Mouse (Mus musculus) forebrain, embryonic 12.5 days (tissue): ENCODE measurements around the gene Gm5105. TPM values are rescaled to one million over a fixed set of nuclear protein-coding genes. Genes with fewer than 3 reads are reported as not detected.

ENCODE experiments used
- ATAC-seq: fragments of 200-750 bp; cut with Nextera tagmentation; 2 replicates; pipeline ENCODE4 v1.8.0; 2017; ENCODE audit warnings: moderate TSS enrichment; ENCODE audit not compliant: low FRiP score
- H3K27ac ChIP-seq: fragments of 300-500 bp; sonication (generic); 2 replicates; pipeline ENCODE4 v1.5.1; 2016; ENCODE audit warnings: mild to moderate bottlenecking
- H3K27me3 ChIP-seq: fragments of 300-500 bp; sonication (generic); 2 replicates; pipeline ENCODE4 v1.6.1; 2016; ENCODE audit warnings: mild to moderate bottlenecking
- H3K36me3 ChIP-seq: fragments of 300-500 bp; sonication (generic); replicated peaks from 2 replicates; pipeline ENCODE4 v1.6.1; 2016; ENCODE audit warnings: mild to moderate bottlenecking
- H3K4me1 ChIP-seq: fragments of 300-500 bp; sonication (generic); 2 replicates; pipeline ENCODE4 v1.6.1; 2016
- H3K4me2 ChIP-seq: fragments of 300-500 bp; sonication (generic); 2 replicates; pipeline ENCODE4 v1.6.1; 2016; ENCODE audit warnings: mild to moderate bottlenecking, moderate library complexity
- H3K4me3 ChIP-seq: fragments of 300-500 bp; sonication (generic); replicated peaks from 2 replicates; pipeline ENCODE4 v1.5.1; 2016; ENCODE audit warnings: mild to moderate bottlenecking
- H3K9ac ChIP-seq: fragments of 300-500 bp; sonication (generic); 2 replicates; pipeline ENCODE4 v1.6.1; 2016; ENCODE audit warnings: mild to moderate bottlenecking
- H3K9me3 ChIP-seq: fragments of 300-500 bp; sonication (generic); 2 replicates; pipeline ENCODE4 v1.6.1; 2016
- WGBS: fragments of 180-500 bp; shearing (Covaris S2); methylation state at CpG from one replicate; pipeline ENCODE4 v1.1.7; 2016; 5-methylcytosine and 5-hydroxymethylcytosine counted together
- polyA plus RNA-seq: library from polyadenylated mRNA; unstranded; fragments of >200 nt; fragmentation: Nextera tagmentation; extraction: Ambion mirVana; gene quantifications from 2 replicates; pipeline ENCODE4 v1.2.1, GENCODE M21; 2016

The Gm5105 gene
- polyA plus RNA-seq, 1 experiment from 2014 or later: not detected

- peaks cover 20% of the 10 kb centered on the region for H3K4me1 ChIP-seq
- H3K9ac ChIP-seq: no peak overlapping the region
- 87% methylated on average over 16 of the region's 16 CpGs for WGBS
- no peak overlapping the region for H3K4me3 ChIP-seq
- no peak for ATAC-seq
- H3K9me3 ChIP-seq: no peaks in the 10 kb centered on the region
- H3K36me3 ChIP-seq: no peaks in the 10 kb centered on the region
- no peak overlapping the region for H3K4me2 ChIP-seq
- no peak overlapping the region for H3K27ac ChIP-seq
- H3K27me3 ChIP-seq: 0 out of 2 replicates have a peak, but pooled peaks cover 9% of the 10 kb centered on the region
Measured at GRCm38 (mm10) chr3:138065930-138066329, 1.3 kb downstream of the Gm5105 start.

GRCm38 (mm10) chr3:138064732-138065645, 2.2 kb downstream of the Gm5105 start, which contains the start of gene 1110002E22Rik:
Gene 1110002E22Rik (plus strand): TSS chr3:138065052.
- Histone ChIP-seq H3K27ac (no peak within 1 kb of the TSS), H3K4me2 (no peak within 1 kb of the TSS), H3K27me3 (0 out of 2 replicates have a peak, but pooled peaks cover 8% of the 10 kb centered on the region), H3K4me1 (peaks cover 17% of the 10 kb centered on the region), H3K4me3 (no peak within 1 kb of the TSS), H3K9ac (no peak within 1 kb of the TSS), H3K36me3 (no peaks in the 10 kb centered on the region), H3K9me3 (no peaks in the 10 kb centered on the region)
- no peak for ATAC-seq
- 80% methylated on average over 33 of the region's 33 CpGs for WGBS

- Histone ChIP-seq H3K4me1 (peaks cover 17% of the 10 kb centered on the region), H3K36me3 (no peaks in the 10 kb centered on the region), H3K4me2 (no peak overlapping the region), H3K9ac (no peak overlapping the region), H3K27me3 (0 out of 2 replicates have a peak, but pooled peaks cover 3% of the 10 kb centered on the region), H3K27ac (no peak overlapping the region), H3K4me3 (no peak overlapping the region), H3K9me3 (no peaks in the 10 kb centered on the region)
- WGBS: 73% methylated on average over 14 of the region's 14 CpGs
- ATAC-seq: no peak
Measured at GRCm38 (mm10) chr3:138063731-138064329, 3.4 kb downstream of the Gm5105 start.

- WGBS: 93% methylated on average over 4 of the region's 4 CpGs
- H3K4me3 ChIP-seq: no peak overlapping the region
- peaks cover 17% of the 10 kb centered on the region for H3K4me1 ChIP-seq
- H3K27ac ChIP-seq: no peak overlapping the region
- no peak overlapping the region for H3K9ac ChIP-seq
- H3K9me3 ChIP-seq: no peaks in the 10 kb centered on the region
- H3K27me3 ChIP-seq: no peaks in the 10 kb centered on the region
- ATAC-seq: no peak
- no peak overlapping the region for H3K4me2 ChIP-seq
- H3K36me3 ChIP-seq: no peaks in the 10 kb centered on the region
Measured at GRCm38 (mm10) chr3:138062673-138063072, 4.5 kb downstream of the Gm5105 start.

- ATAC-seq: no peak
- H3K4me2 ChIP-seq: no peak overlapping the region
- no peak overlapping the region for H3K27ac ChIP-seq
- no peaks in the 10 kb centered on the region for H3K36me3 ChIP-seq
- peaks cover 16% of the 10 kb centered on the region for H3K4me1 ChIP-seq
- WGBS: 90% methylated on average over 9 of the region's 9 CpGs
- no peak overlapping the region for H3K4me3 ChIP-seq
- no peaks in the 10 kb centered on the region for H3K9me3 ChIP-seq
- H3K9ac ChIP-seq: no peak overlapping the region
- H3K27me3 ChIP-seq: no peaks in the 10 kb centered on the region
Measured at GRCm38 (mm10) chr3:138061205-138061911, 5.8 kb downstream of the Gm5105 start.

GRCm38 (mm10) chr3:138060429-138060828, 6.8 kb downstream of the Gm5105 start:
- Histone ChIP-seq H3K4me3 (no peak overlapping the region), H3K4me1 (peaks cover 12% of the 10 kb centered on the region), H3K4me2 (no peak overlapping the region), H3K9ac (no peak overlapping the region), H3K27me3 (no peaks in the 10 kb centered on the region), H3K36me3 (no peaks in the 10 kb centered on the region), H3K27ac (no peak overlapping the region), H3K9me3 (no peaks in the 10 kb centered on the region)
- WGBS: 94% methylated on average over 7 of the region's 7 CpGs
- ATAC-seq: no peak

- ATAC-seq: no peak
- no peaks in the 10 kb centered on the region for H3K9me3 ChIP-seq
- H3K27me3 ChIP-seq: no peaks in the 10 kb centered on the region
- H3K9ac ChIP-seq: no peak overlapping the region
- peaks cover 3% of the 10 kb centered on the region; the same call in 1 of the 2 replicates for H3K4me1 ChIP-seq
- H3K4me2 ChIP-seq: no peak overlapping the region
- no peak overlapping the region for H3K4me3 ChIP-seq
- 48% methylated on average over 4 of the region's 4 CpGs for WGBS
- H3K27ac ChIP-seq: no peak overlapping the region
- no peaks in the 10 kb centered on the region for H3K36me3 ChIP-seq
Measured at GRCm38 (mm10) chr3:138058226-138058625, 9.0 kb downstream of the Gm5105 start.

- no peak overlapping the region for H3K4me3 ChIP-seq
- ATAC-seq: no peak
- H3K9ac ChIP-seq: no peak overlapping the region
- no peaks in the 10 kb centered on the region for H3K9me3 ChIP-seq
- no peak overlapping the region for H3K27ac ChIP-seq
- H3K36me3 ChIP-seq: no peaks in the 10 kb centered on the region
- WGBS: 79% methylated on average over 7 of the region's 7 CpGs
- no peak overlapping the region for H3K4me2 ChIP-seq
- H3K4me1 ChIP-seq: peaks cover 3% of the 10 kb centered on the region; the same call in 1 of the 2 replicates
- H3K27me3 ChIP-seq: no peaks in the 10 kb centered on the region
Measured at GRCm38 (mm10) chr3:138056976-138057375, 10.2 kb downstream of the Gm5105 start.

- Histone ChIP-seq H3K9me3 (no peaks in the 10 kb centered on the region), H3K27me3 (no peaks in the 10 kb centered on the region), H3K9ac (no peak overlapping the region), H3K4me3 (no peak overlapping the region), H3K4me2 (no peak overlapping the region), H3K4me1 (peaks cover 3% of the 10 kb centered on the region; the same call in 1 of the 2 replicates), H3K27ac (no peak overlapping the region), H3K36me3 (no peaks in the 10 kb centered on the region)
- 64% methylated on average over 4 of the region's 4 CpGs for WGBS
- no peak for ATAC-seq
Measured at GRCm38 (mm10) chr3:138053969-138054368, 13.2 kb downstream of the Gm5105 start.

- no peaks in the 10 kb centered on the region for H3K36me3 ChIP-seq
- ATAC-seq: no peak
- H3K27ac ChIP-seq: no peak overlapping the region
- no peak overlapping the region for H3K9ac ChIP-seq
- WGBS: 79% methylated on average over 3 of the region's 3 CpGs
- H3K4me3 ChIP-seq: no peak overlapping the region
- no peaks in the 10 kb centered on the region for H3K9me3 ChIP-seq
- no peaks in the 10 kb centered on the region for H3K27me3 ChIP-seq
- H3K4me1 ChIP-seq: no peaks in the 10 kb centered on the region
- no peak overlapping the region for H3K4me2 ChIP-seq
Measured at GRCm38 (mm10) chr3:138051431-138051830, 15.8 kb downstream of the Gm5105 start.

GRCm38 (mm10) chr3:138050772-138051171, 16.4 kb downstream of the Gm5105 start:
- Histone ChIP-seq H3K4me1 (no peaks in the 10 kb centered on the region), H3K27ac (no peak overlapping the region)
- WGBS: 89% methylated on average over 11 of the region's 11 CpGs

GRCm38 (mm10) chr3:138049555-138049954, 17.6 kb downstream of the Gm5105 start:
- no peak overlapping the region for H3K4me2 ChIP-seq
- H3K4me1 ChIP-seq: no peaks in the 10 kb centered on the region
- H3K9me3 ChIP-seq: no peaks in the 10 kb centered on the region
- H3K4me3 ChIP-seq: no peak overlapping the region
- H3K9ac ChIP-seq: no peak overlapping the region
- no peak overlapping the region for H3K27ac ChIP-seq
- WGBS: 92% methylated on average over 6 of the region's 6 CpGs
- H3K27me3 ChIP-seq: no peaks in the 10 kb centered on the region
- H3K36me3 ChIP-seq: no peaks in the 10 kb centered on the region
- no peak for ATAC-seq

More at GRCm38 (mm10) chr3:138050772-138051171, 16.4 kb downstream of the Gm5105 start:
- H3K9me3 ChIP-seq: no peaks in the 10 kb centered on the region
- H3K4me3 ChIP-seq: no peak overlapping the region
- H3K4me2 ChIP-seq: no peak overlapping the region
- H3K9ac ChIP-seq: no peak overlapping the region
- ATAC-seq: no peak
- H3K36me3 ChIP-seq: no peaks in the 10 kb centered on the region
- no peaks in the 10 kb centered on the region for H3K27me3 ChIP-seq
